Mouse (Mus musculus) neural tube, embryonic 10.5 days (tissue): ENCODE results near the gene Orc2.

ENCODE experiments used
- DNase-seq: peaks from one replicate; pipeline ENCODE4 v3.0.0-alpha.2; 2017; ENCODE audit warnings: low spot score; ENCODE audit errors: extremely low spot score

The Orc2 gene

GRCm38 (mm10) chr1:58504577-58505254 is at the start of gene Orc2:
Orc2 (minus strand) TSS chr1:58505109.
- peak; percentile 90 for DNase-seq

- no peak for DNase-seq
These were observed 36.5 kb upstream of the Orc2 start for GRCm38 (mm10) chr1:58541386-58541785.

- DNase-seq = no peak
These were observed 2.3 kb upstream of the Orc2 start for GRCm38 (mm10) chr1:58507249-58507648.

- no peak for DNase-seq
These were observed 1.0 kb downstream of the Orc2 start for GRCm38 (mm10) chr1:58503793-58504370.

- no peak for DNase-seq
These were observed 1.8 kb downstream of the Orc2 start for GRCm38 (mm10) chr1:58503134-58503533.

GRCm38 (mm10) chr1:58498758-58499157 is 6.2 kb downstream of the Orc2 start:
- DNase-seq = no peak

- DNase-seq = no peak
These were observed 7.2 kb downstream of the Orc2 start for GRCm38 (mm10) chr1:58497678-58498077.

- DNase-seq = no peak
These were observed 9.3 kb downstream of the Orc2 start for GRCm38 (mm10) chr1:58495603-58496002.

- DNase-seq = no peak
These were observed 22.3 kb downstream of the Orc2 start for GRCm38 (mm10) chr1:58482647-58483046.

- no peak for DNase-seq
These were observed 29.2 kb downstream of the Orc2 start for GRCm38 (mm10) chr1:58475662-58476061.

GRCm38 (mm10) chr1:58465561-58465960 is 39.3 kb downstream of the Orc2 start:
- no peak for DNase-seq

GRCm38 (mm10) chr1:58465042-58465441 is 39.9 kb downstream of the Orc2 start:
- DNase-seq = no peak

GRCm38 (mm10) chr1:58463935-58464334 is 41.0 kb downstream of the Orc2 start:
- DNase-seq = no peak

GRCm38 (mm10) chr1:58460566-58460965 is 44.3 kb downstream of the Orc2 start:
- DNase-seq = no peak

- no peak for DNase-seq
These were observed 46.0 kb downstream of the Orc2 start for GRCm38 (mm10) chr1:58458867-58459266.

- DNase-seq = no peak
These were observed 46.7 kb downstream of the Orc2 start for GRCm38 (mm10) chr1:58458175-58458574.

GRCm38 (mm10) chr1:58454316-58454715 is 50.6 kb downstream of the Orc2 start:
- no peak for DNase-seq

GRCm38 (mm10) chr1:58448396-58448795 is 56.5 kb downstream of the Orc2 start:
- no peak for DNase-seq

- DNase-seq = no peak
These were observed 57.1 kb downstream of the Orc2 start for GRCm38 (mm10) chr1:58447766-58448165.

- DNase-seq = no peak
These were observed 59.0 kb downstream of the Orc2 start for GRCm38 (mm10) chr1:58445861-58446260.

GRCm38 (mm10) chr1:58445143-58445722 is 59.7 kb downstream of the Orc2 start, which contains the start of the genes Nif3l1 and Ppil3:
Nif3l1 (plus strand) TSS chr1:58445151.
Ppil3 (minus strand) TSS chr1:58445486.
- DNase-seq = peak; percentile 87

- no peak for DNase-seq
These were observed 60.2 kb downstream of the Orc2 start for GRCm38 (mm10) chr1:58444691-58445090.

- DNase-seq = no peak
These were observed 80.4 kb downstream of the Orc2 start for GRCm38 (mm10) chr1:58424551-58424950.
